22 mouse cellular contexts compared by ENCODE assay signal in the genomic region with DNA sequence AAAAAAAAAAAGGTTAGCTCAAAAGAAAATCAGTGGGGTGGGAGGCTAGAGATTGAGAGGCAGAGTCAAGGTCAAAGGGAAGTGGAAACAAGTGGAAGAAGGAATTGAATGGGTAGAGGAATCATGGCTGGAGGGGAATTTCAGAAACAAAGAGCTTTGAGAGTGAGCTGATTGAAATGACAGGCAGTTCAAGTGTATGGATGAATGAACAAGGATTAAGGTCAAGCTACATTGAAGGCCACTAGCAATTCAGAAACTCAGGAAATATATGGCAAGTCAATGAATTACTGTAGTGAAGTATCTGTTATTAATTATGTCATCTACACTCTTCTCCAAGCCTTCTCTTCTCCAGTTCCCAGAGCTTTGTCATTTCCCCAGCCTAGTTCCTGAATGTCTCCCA. TPM values are rescaled to one million over a fixed set of nuclear protein-coding genes. Genes with fewer than 3 reads are reported as not detected.
DNase-seq lines count a peak whose midpoint lies in the region; ATAC-seq and TF ChIP-seq lines count a peak whose summit lies in the region.
"Had no signal": no experiment of that assay in that cellular context is flagged by ENCODE, and none has a peak within 500 bp of the region (broad histone marks: within the 10 kb centered on the region; RNA-seq: fewer than 3 reads in every experiment).

No protein-coding gene starts in this region.

- no peak for ATAC-seq in embryonic facial prominence, embryonic 14.5 days (ENCODE audit: low read depth)
- ATAC-seq: activated CD4-positive, CD25-positive, alpha-beta regulatory T cell, adult 4 months; forebrain, embryonic 13.5 days; forebrain, embryonic 15.5 days; forebrain, postnatal 0 days; Patski had no signal

- H3K9me3 ChIP-seq in embryonic facial prominence, embryonic 14.5 days (ENCODE audit: control insufficient read depth, low read length) = no peaks in the 10 kb centered on the region
- H3K9me3 ChIP-seq: embryonic facial prominence, embryonic 13.5 days; forebrain, embryonic 13.5 days; forebrain, embryonic 15.5 days had no signal

- H3K27ac ChIP-seq in embryonic facial prominence, embryonic 14.5 days (replicated peaks; ENCODE audit: low read depth, low read length) = no peak overlapping the region
- H3K27ac ChIP-seq in thymus, adult 2 months (ENCODE audit: control insufficient read depth, insufficient read depth, low read length) = no peak overlapping the region
- no peak overlapping the region for H3K27ac ChIP-seq in cerebellum, adult 2 months (ENCODE audit: insufficient read depth, low read length)
- H3K27ac ChIP-seq: embryonic facial prominence, embryonic 13.5 days; forebrain, embryonic 13.5 days; forebrain, embryonic 15.5 days had no signal

- no peaks in the 10 kb centered on the region for H3K27me3 ChIP-seq in embryonic facial prominence, embryonic 14.5 days (replicated peaks; ENCODE audit: control insufficient read depth, insufficient read depth, low read length)
- H3K27me3 ChIP-seq in thymus, adult 2 months (ENCODE audit: control insufficient read depth, insufficient read depth, low read length) = no peaks in the 10 kb centered on the region
- no peaks in the 10 kb centered on the region for H3K27me3 ChIP-seq in cerebellum, adult 2 months (ENCODE audit: control insufficient read depth, insufficient read depth, low read length)
- H3K27me3 ChIP-seq: embryonic facial prominence, embryonic 13.5 days; forebrain, embryonic 13.5 days; forebrain, embryonic 15.5 days had no signal

- no peak overlapping the region for H3K4me2 ChIP-seq in embryonic facial prominence, embryonic 14.5 days (ENCODE audit: low read depth, low read length)
- H3K4me2 ChIP-seq: embryonic facial prominence, embryonic 13.5 days; forebrain, embryonic 13.5 days; forebrain, embryonic 15.5 days had no signal

- no peak for TF ChIP-seq CTCF in thymus, adult 2 months (IDR thresholded peaks at IDR 0.05; ENCODE audit: borderline replicate concordance, control insufficient read depth, extremely low read depth, insufficient read depth, low read length, poor library complexity)
- TF ChIP-seq CTCF in cerebellum, adult 2 months (IDR thresholded peaks at IDR 0.05; ENCODE audit: borderline replicate concordance, insufficient read depth, low read depth, low read length) = no peak

- H3K4me3 ChIP-seq in embryonic facial prominence, embryonic 14.5 days (ENCODE audit: low read depth, low read length) = no peak overlapping the region
- H3K4me3 ChIP-seq in thymus, adult 2 months (ENCODE audit: control insufficient read depth, insufficient read depth, low read length) = no peak overlapping the region
- H3K4me3 ChIP-seq in cerebellum, adult 2 months (replicated peaks; ENCODE audit: insufficient read depth, low read depth, low read length) = no peak overlapping the region
- H3K4me3 ChIP-seq: embryonic facial prominence, embryonic 13.5 days; forebrain, embryonic 13.5 days; forebrain, embryonic 15.5 days had no signal

- H3K36me3 ChIP-seq in embryonic facial prominence, embryonic 14.5 days (ENCODE audit: control insufficient read depth, insufficient read depth, low read length) = no peaks in the 10 kb centered on the region
- H3K36me3 ChIP-seq in thymus, adult 2 months (ENCODE audit: control insufficient read depth, insufficient read depth, low read length) = no peaks in the 10 kb centered on the region
- H3K36me3 ChIP-seq: embryonic facial prominence, embryonic 13.5 days; forebrain, embryonic 15.5 days had no signal

- DNase-seq in embryo, embryonic 11 days = peak; percentile 10
- no peak for DNase-seq in embryo, embryonic 9.5 days (ENCODE audit: extremely low spot score)
- peak; percentile 83 for DNase-seq in Muller cell, postnatal 12 days (ENCODE audit: inconsistent ontology term)
- peak; percentile 9 for DNase-seq in embryonic facial prominence, embryonic 14.5 days (ENCODE audit: low spot score)
- DNase-seq in retina, embryonic 14.5 days (ENCODE audit: low spot score) = peak; percentile 80
- no peak for DNase-seq in thymus, adult 2 months
- no peak for DNase-seq in ovary, postnatal 36 days (ENCODE audit: low spot score)
- no peak for DNase-seq in cerebellum, adult 2 months
- DNase-seq: adrenal gland, adult 8-10 months; adrenal gland, postnatal 14 days; adrenal gland, postnatal 36 days; cerebellum, adult 11-12 months; cerebellum, adult 8-10 months; cerebellum, adult 9-11 months; cerebellum, postnatal 14 days; cerebellum, postnatal 36 days; forebrain, postnatal 0 days had no signal

- TF ChIP-seq POLR2A in thymus, adult 2 months (IDR thresholded peaks at IDR 0.05; ENCODE audit: control insufficient read depth, extremely low read depth, insufficient read depth, low read length, poor library complexity) = no peak
- no peak for TF ChIP-seq POLR2A in cerebellum, adult 2 months (IDR thresholded peaks at IDR 0.05; ENCODE audit: borderline replicate concordance, insufficient read depth, low read length)

- no peak overlapping the region for H3K9ac ChIP-seq in embryonic facial prominence, embryonic 14.5 days (ENCODE audit: low read depth, low read length)
- H3K9ac ChIP-seq: embryonic facial prominence, embryonic 13.5 days; forebrain, embryonic 13.5 days; forebrain, embryonic 15.5 days; forebrain, postnatal 0 days had no signal

- H3K4me1 ChIP-seq in embryonic facial prominence, embryonic 14.5 days (ENCODE audit: control insufficient read depth, insufficient read depth, low read length) = no peaks in the 10 kb centered on the region
- no peaks in the 10 kb centered on the region for H3K4me1 ChIP-seq in thymus, adult 2 months (replicated peaks; ENCODE audit: control insufficient read depth, insufficient read depth, low read length)
- H3K4me1 ChIP-seq in cerebellum, adult 2 months (ENCODE audit: control insufficient read depth, insufficient read depth, low read length) = no peaks in the 10 kb centered on the region
- H3K4me1 ChIP-seq: embryonic facial prominence, embryonic 13.5 days; forebrain, embryonic 13.5 days; forebrain, embryonic 15.5 days had no signal

RNA-seq across cellular contexts. Expression of gene Pard3b, which starts 22.4 kb away (rescaled TPM):
- polyA plus RNA-seq in embryonic facial prominence, embryonic 14.5 days (2014; fragmentation: Nextera tagmentation; extraction: Ambion mirVana) = 17.6 and 21.1 TPM in 2 replicates
- 0.71 and 2.0 TPM in 2 replicates for polyA plus RNA-seq in thymus, adult 2 months (2012; rRNA removed)
- 1.3 and 1.5 TPM in 2 replicates for polyA plus RNA-seq in cerebellum, adult 2 months (2012; rRNA removed)
- polyA plus RNA-seq: activated CD4-positive, CD25-positive, alpha-beta regulatory T cell, adult 4 months had no signal

Comparison
In these comparisons a context has a peak if more than half of its experiments do, and no peak if none do; other contexts are left out.
1. DNase-seq: peak in embryo, embryonic 11 days (single experiment), Muller cell, postnatal 12 days (single experiment), embryonic facial prominence, embryonic 14.5 days (single experiment) and retina, embryonic 14.5 days (single experiment); none in embryo, embryonic 9.5 days (single experiment), thymus, adult 2 months (single experiment), ovary, postnatal 36 days (single experiment) and cerebellum, adult 2 months (0 of 2).